Mouse (Mus musculus) v-Abl transformed pro-B cells (cell line): ENCODE results near the gene Ube2c.

Source experiments
- in situ Hi-C, 2 experiments: fragments of 400-800 bp; cut with MboI; formaldehyde crosslinking; loops; one replicate each; pipeline ENCODE4 v1.15.1; 2025; ENCODE audit not compliant: unreplicated experiment in 2 of 2

Ube2c gene

GRCm38 (mm10) chr2:164769258-164770037, at the start of gene Ube2c:
Gene Ube2c, plus strand, starts transcription at chr2:164769898.
- in situ Hi-C loops: no loop called here

- in situ Hi-C loops: loop anchor here (5.0 to 10.0 kb wide), 5 partner anchors 48 to 311 kb away; partner anchors contain the start of genes Eppin (in 2 of the 2) and Wfdc11 (in 1 of the 2)
Measured at GRCm38 (mm10) chr2:164723276-164723675, 46.4 kb upstream of the Ube2c start.

- in situ Hi-C loops: loop anchor here (5.0 to 10.0 kb wide), 5 partner anchors 51 to 309 kb away; partner anchors contain the start of genes Eppin (in 1 of the 2), Sys1 (in 1 of the 2) and Wfdc11 (in 1 of the 2)
Measured at GRCm38 (mm10) chr2:164725895-164726619, 43.6 kb upstream of the Ube2c start.

GRCm38 (mm10) chr2:164731719-164732118, 38.0 kb upstream of the Ube2c start:
- in situ Hi-C loops: no loop called here

- in situ Hi-C loops: no loop called here
Measured at GRCm38 (mm10) chr2:164733259-164733658, 36.4 kb upstream of the Ube2c start.

GRCm38 (mm10) chr2:164734839-164735238, 34.9 kb upstream of the Ube2c start:
- in situ Hi-C loops: no loop called here

GRCm38 (mm10) chr2:164735446-164735845, 34.3 kb upstream of the Ube2c start:
- in situ Hi-C loops: no loop called here

GRCm38 (mm10) chr2:164737377-164738090, 32.2 kb upstream of the Ube2c start:
- in situ Hi-C loops: no loop called here

GRCm38 (mm10) chr2:164739876-164740275, 29.8 kb upstream of the Ube2c start:
- in situ Hi-C loops: no loop called here

GRCm38 (mm10) chr2:164744987-164745386, 24.7 kb upstream of the Ube2c start:
- in situ Hi-C loops: no loop called here

- in situ Hi-C loops: no loop called here
Measured at GRCm38 (mm10) chr2:164745843-164746479, 23.7 kb upstream of the Ube2c start, which contains the start of the genes Wfdc3 and Dnttip1. Gene Wfdc3, minus strand, starts transcription at chr2:164745931. Gene Dnttip1, plus strand, starts transcription at chr2:164745983.

GRCm38 (mm10) chr2:164746693-164747092, 23.0 kb upstream of the Ube2c start:
- in situ Hi-C loops: no loop called here

- in situ Hi-C loops: no loop called here
Measured at GRCm38 (mm10) chr2:164748191-164748590, 21.5 kb upstream of the Ube2c start.

- in situ Hi-C loops: no loop called here
Measured at GRCm38 (mm10) chr2:164748991-164749390, 20.7 kb upstream of the Ube2c start.

- in situ Hi-C loops: no loop called here
Measured at GRCm38 (mm10) chr2:164752454-164752853, 17.2 kb upstream of the Ube2c start.

GRCm38 (mm10) chr2:164754105-164754504, 15.6 kb upstream of the Ube2c start:
- in situ Hi-C loops: no loop called here

- in situ Hi-C loops: no loop called here
Measured at GRCm38 (mm10) chr2:164754800-164755199, 14.9 kb upstream of the Ube2c start.

GRCm38 (mm10) chr2:164757841-164758240, 11.9 kb upstream of the Ube2c start:
- in situ Hi-C loops: no loop called here

GRCm38 (mm10) chr2:164758692-164759091, 11.0 kb upstream of the Ube2c start:
- in situ Hi-C loops: no loop called here

- in situ Hi-C loops: no loop called here
Measured at GRCm38 (mm10) chr2:164760059-164760833, 9.5 kb upstream of the Ube2c start.
